Mouse (Mus musculus): Measurements from ENCODE around the gene Hivep1.
A peak's percentile ranks its signal among the peaks of the same experiment; 100 is the strongest.

GRCm38 (mm10) chr13:42144627-42145026 lies 92.8 kb downstream of the Hivep1 start:
- no peak for TF ChIP-seq POLR2A (IDR thresholded peaks at IDR 0.05; ENCODE audit: borderline replicate concordance, insufficient read depth, low read length)
- TF ChIP-seq CTCF (IDR thresholded peaks at IDR 0.05; ENCODE audit: borderline replicate concordance, insufficient read depth, low read depth, low read length) = peak; percentile 32; the same call in 1 of the 2 replicates

Data from cerebellum, adult 2 months (tissue).